Mouse (Mus musculus) kidney, embryonic 15.5 days (tissue): ENCODE data around the gene Lpp. TPM values are rescaled to one million over a fixed set of nuclear protein-coding genes. Genes with fewer than 3 reads are reported as not detected.

Source experiments
- ATAC-seq: fragments of 200-750 bp; cut with Nextera tagmentation; replicated peaks from 2 replicates; pipeline ENCODE4 v1.8.0; 2017; ENCODE audit warnings: moderate TSS enrichment; ENCODE audit not compliant: low FRiP score
- H3K27ac ChIP-seq: fragments of 300-500 bp; sonication (generic); 2 replicates; pipeline ENCODE4 v1.5.1; 2015; ENCODE audit warnings: mild to moderate bottlenecking, inconsistent platforms
- H3K27me3 ChIP-seq: fragments of 300-500 bp; sonication (generic); 2 replicates; pipeline ENCODE4 v1.6.1; 2015; ENCODE audit warnings: inconsistent platforms
- H3K36me3 ChIP-seq: fragments of 300-500 bp; sonication (generic); 2 replicates; pipeline ENCODE4 v1.6.1; 2015; ENCODE audit warnings: inconsistent platforms
- H3K4me1 ChIP-seq: fragments of 300-500 bp; sonication (generic); 2 replicates; pipeline ENCODE4 v1.6.1; 2015; ENCODE audit warnings: inconsistent platforms
- H3K4me2 ChIP-seq: fragments of 300-500 bp; sonication (generic); 2 replicates; pipeline ENCODE4 v1.6.1; 2015; ENCODE audit warnings: moderate library complexity, mild to moderate bottlenecking, inconsistent platforms
- H3K4me3 ChIP-seq: fragments of 300-500 bp; sonication (generic); replicated peaks from 2 replicates; pipeline ENCODE4 v1.5.1; 2015; ENCODE audit warnings: mild to moderate bottlenecking, inconsistent platforms
- H3K9ac ChIP-seq: fragments of 300-500 bp; sonication (generic); 2 replicates; pipeline ENCODE4 v1.6.1; 2015; ENCODE audit warnings: mild to moderate bottlenecking, inconsistent platforms
- H3K9me3 ChIP-seq: fragments of 300-500 bp; sonication (generic); replicated peaks from 2 replicates; pipeline ENCODE4 v1.6.1; 2016; ENCODE audit warnings: inconsistent platforms
- WGBS: fragments of 180-500 bp; shearing (Covaris S2); methylation state at CpG from one replicate; pipeline ENCODE4 v1.1.7; 2015; ENCODE audit warnings: mixed read lengths; 5-methylcytosine and 5-hydroxymethylcytosine counted together
- polyA plus RNA-seq: library from polyadenylated mRNA; unstranded; fragments of >200 nt; fragmentation: Nextera tagmentation; extraction: Ambion mirVana; gene quantifications from 2 replicates; pipeline ENCODE4 v1.2.1, GENCODE M21; 2015

The Lpp gene
- polyA plus RNA-seq, 1 experiment from 2014 or later: 58.6 TPM

DNA sequence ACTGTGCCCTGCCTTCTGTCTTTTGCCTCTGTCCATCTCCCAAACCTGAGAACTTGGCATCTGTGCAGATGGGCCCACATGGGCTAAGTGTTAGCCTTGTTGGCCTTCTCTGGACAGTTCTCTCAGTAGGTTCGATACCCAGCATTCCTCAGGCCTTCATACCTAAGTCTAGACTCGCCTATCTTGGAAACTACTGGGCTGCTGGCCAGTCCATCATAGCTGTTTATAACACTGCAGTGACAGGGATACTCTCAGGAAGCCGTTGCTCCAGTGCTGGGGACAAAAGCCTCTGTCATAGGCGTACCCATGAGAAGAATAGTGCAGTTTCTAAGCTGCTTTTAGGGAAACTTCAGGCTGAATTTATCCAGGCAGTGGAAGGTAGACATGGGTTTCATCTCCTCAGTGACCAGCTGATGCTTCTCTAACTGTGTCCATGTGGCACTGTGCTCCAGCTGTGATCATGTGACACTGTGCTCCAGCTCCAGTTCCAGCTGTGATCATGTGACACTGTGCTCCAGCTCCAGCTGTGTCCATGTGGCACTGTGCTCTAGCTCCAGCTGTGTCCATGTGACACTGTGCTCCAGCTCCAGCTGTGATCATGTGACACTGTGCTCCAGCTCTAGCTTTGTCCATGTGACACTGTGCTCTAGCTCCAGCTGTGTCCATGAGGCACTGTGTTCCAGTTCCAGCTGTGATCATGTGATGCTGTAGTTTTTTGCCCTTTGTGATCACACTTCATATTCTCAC is 99.1 kb downstream of the Lpp start:
- peaks cover 66% of the 10 kb centered on the region for H3K4me1 ChIP-seq
- H3K9me3 ChIP-seq: no peaks in the 10 kb centered on the region
- no peaks in the 10 kb centered on the region for H3K27me3 ChIP-seq
- no peak overlapping the region for H3K4me2 ChIP-seq
- H3K36me3 ChIP-seq: no peaks in the 10 kb centered on the region
- no peak overlapping the region for H3K4me3 ChIP-seq
- no peak overlapping the region for H3K9ac ChIP-seq
- 0 out of 2 replicates have a peak, but pooled peaks have one; percentile 34 for ATAC-seq
- no peak overlapping the region for H3K27ac ChIP-seq
- 79% methylated on average over 4 of the region's 4 CpGs for WGBS

DNA sequence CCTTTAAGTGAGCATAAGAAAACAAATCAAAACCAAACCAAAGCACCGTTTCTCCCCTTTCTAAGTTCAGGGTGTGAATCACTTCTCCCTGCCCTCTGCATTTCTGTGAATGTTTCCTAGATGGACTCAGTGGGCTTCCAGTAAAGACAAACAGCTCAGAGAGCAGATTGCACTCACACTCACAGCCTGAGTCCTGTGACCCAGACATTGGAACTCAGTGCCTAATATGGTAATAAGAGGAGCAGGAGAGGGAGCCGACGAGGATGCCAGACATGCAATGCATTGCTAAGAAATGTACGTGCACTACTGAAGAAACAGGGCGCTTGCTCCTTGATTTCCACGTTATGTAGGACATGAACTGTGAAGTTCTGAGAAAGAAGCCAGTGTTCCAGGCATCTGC is 101.2 kb downstream of the Lpp start:
- Histone ChIP-seq H3K27me3 (no peaks in the 10 kb centered on the region), H3K4me3 (no peak overlapping the region), H3K9ac (no peak overlapping the region), H3K36me3 (no peaks in the 10 kb centered on the region), H3K27ac (peak overlapping the region; percentile 29), H3K4me1 (peaks cover 55% of the 10 kb centered on the region), H3K9me3 (no peaks in the 10 kb centered on the region), H3K4me2 (no peak overlapping the region)
- no peak for ATAC-seq
- WGBS: 31% methylated on average over 6 of the region's 6 CpGs

DNA sequence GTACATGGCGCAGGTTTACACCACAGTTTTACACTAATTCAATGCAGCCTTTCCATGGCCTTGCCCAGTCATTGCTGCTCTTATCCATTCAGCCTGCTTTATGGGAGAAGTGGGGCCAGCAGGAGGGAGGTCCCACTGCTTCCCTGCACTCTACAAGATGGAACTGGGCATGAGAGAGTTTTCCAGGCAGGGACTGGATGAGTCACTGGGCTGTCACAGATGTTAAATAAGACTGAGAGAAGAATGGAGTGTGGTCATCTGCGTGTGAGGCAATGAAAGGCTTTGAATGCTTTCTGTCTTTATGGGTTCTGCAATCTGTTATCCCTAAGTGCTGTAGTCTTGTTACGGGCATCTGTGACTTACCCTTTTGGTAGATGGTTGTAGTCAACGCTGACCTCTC is 102.2 kb downstream of the Lpp start:
- no peaks in the 10 kb centered on the region for H3K9me3 ChIP-seq
- H3K27ac ChIP-seq: no peak overlapping the region
- no peaks in the 10 kb centered on the region for H3K27me3 ChIP-seq
- no peaks in the 10 kb centered on the region for H3K36me3 ChIP-seq
- 83% methylated on average over 4 of the region's 4 CpGs for WGBS
- H3K4me1 ChIP-seq: peaks cover 46% of the 10 kb centered on the region
- ATAC-seq: no peak
- H3K9ac ChIP-seq: no peak overlapping the region
- H3K4me3 ChIP-seq: no peak overlapping the region
- H3K4me2 ChIP-seq: no peak overlapping the region

DNA sequence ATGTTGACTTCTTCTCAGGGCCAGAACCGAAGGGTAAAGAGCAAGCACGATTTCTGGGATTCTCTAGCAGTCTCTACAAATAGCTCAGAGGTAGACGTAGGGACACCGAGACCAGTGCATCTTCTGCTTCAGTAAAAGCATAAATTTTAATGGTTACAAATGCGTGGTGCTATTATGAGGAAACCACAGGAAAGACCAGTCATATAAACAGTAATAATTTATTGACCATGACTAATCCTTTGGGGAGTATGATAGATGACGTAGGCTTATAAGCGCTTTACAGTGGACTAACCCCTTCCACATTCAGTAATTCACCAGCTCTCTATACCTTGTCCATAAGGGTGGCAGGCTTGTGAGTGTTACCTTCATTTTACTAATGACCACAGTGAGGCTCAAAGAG is 103.3 kb downstream of the Lpp start:
- H3K4me1 ChIP-seq: peaks cover 42% of the 10 kb centered on the region

DNA sequence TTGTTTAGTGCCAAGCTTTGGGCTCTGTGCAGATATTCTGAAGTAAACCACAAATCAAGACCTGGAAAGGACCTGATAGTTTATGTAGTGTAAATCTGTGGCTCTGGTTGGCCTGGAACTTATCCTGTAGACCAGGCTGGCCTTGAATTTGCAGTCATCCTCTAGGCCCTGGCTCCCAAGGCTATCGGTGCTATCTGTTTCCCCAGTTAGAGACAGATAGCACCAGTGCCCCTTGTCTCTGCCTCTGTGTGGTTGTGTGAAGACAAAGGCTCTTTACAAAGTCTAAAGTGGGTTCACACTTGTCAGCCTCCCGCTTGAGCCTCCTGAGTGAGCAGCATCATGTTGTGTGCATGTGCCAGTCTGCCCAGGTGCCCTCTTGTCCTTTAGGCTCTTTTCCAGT is 104.1 kb downstream of the Lpp start:
- Histone ChIP-seq H3K4me3 (no peak overlapping the region), H3K27me3 (no peaks in the 10 kb centered on the region), H3K4me1 (peaks cover 45% of the 10 kb centered on the region), H3K9me3 (no peaks in the 10 kb centered on the region), H3K4me2 (no peak overlapping the region), H3K27ac (no peak overlapping the region), H3K36me3 (no peaks in the 10 kb centered on the region), H3K9ac (no peak overlapping the region)
- 86% methylated on average over 2 of the region's 2 CpGs for WGBS
- ATAC-seq: no peak

More for the DNA sequence above, 103.3 kb downstream of the Lpp start:
- H3K27ac ChIP-seq: no peak overlapping the region
- no peak for ATAC-seq
- H3K9ac ChIP-seq: no peak overlapping the region
- 64% methylated on average over 7 of the region's 7 CpGs for WGBS
- no peaks in the 10 kb centered on the region for H3K36me3 ChIP-seq
- no peak overlapping the region for H3K4me3 ChIP-seq
- H3K9me3 ChIP-seq: no peaks in the 10 kb centered on the region
- no peaks in the 10 kb centered on the region for H3K27me3 ChIP-seq
- H3K4me2 ChIP-seq: no peak overlapping the region

DNA sequence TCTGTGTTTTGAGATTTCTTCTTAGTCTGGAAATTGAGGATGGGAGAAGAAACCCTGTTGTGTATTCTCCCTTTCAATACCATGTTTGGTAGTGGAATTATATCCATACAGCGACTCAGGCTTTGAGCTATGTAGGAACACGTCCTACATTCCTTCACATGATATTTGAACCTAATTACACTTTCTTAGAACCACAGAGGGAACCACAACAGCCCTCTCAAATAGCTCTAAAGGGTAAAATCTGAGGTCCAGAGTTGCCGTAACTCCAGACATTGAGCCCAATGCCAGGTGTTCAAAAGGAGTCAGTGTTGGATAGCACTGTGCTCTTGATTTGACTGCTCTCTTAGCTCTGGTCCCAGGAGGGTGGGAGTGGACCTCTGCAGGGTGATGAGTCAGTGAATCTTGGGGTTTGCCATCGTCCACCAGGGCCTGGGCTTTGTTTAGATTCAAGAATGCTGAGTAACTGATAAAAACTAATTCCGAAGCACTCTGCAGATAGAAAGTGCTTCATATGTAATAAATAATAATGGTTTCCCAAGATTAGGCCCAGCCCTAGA is 104.9 kb downstream of the Lpp start:
- Histone ChIP-seq H3K27ac (no peak overlapping the region), H3K36me3 (no peaks in the 10 kb centered on the region), H3K9me3 (no peaks in the 10 kb centered on the region), H3K9ac (no peak overlapping the region), H3K27me3 (no peaks in the 10 kb centered on the region), H3K4me2 (no peak overlapping the region), H3K4me3 (no peak overlapping the region), H3K4me1 (peaks cover 44% of the 10 kb centered on the region)
- ATAC-seq: no peak
- WGBS: 80% methylated on average over 5 of the region's 5 CpGs

DNA sequence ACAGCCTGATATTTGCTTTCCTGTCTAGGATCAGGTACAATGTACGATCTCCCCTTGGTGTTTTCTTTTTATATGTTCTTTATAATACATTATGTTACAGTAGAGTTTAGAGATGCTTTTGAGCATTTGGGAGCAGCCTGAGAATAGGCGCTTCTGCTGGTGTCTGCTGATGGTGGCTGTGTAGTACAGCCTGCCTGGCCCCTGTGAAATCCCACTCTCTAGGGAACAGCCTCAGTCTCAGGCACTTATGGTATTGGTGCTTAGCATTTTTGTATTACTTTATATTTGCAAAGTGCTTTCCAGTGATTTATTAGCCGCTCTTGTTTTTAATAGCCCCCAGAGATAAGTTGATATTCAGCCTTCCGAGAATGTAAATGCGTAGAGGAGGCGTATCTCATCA is 107.9 kb downstream of the Lpp start:
- ATAC-seq: no peak
- Histone ChIP-seq H3K4me2 (no peak overlapping the region), H3K27me3 (no peaks in the 10 kb centered on the region), H3K9ac (no peak overlapping the region), H3K9me3 (no peaks in the 10 kb centered on the region), H3K27ac (no peak overlapping the region), H3K4me1 (peaks cover 34% of the 10 kb centered on the region), H3K4me3 (no peak overlapping the region), H3K36me3 (no peaks in the 10 kb centered on the region)
- WGBS: 61% methylated on average over 6 of the region's 6 CpGs

DNA sequence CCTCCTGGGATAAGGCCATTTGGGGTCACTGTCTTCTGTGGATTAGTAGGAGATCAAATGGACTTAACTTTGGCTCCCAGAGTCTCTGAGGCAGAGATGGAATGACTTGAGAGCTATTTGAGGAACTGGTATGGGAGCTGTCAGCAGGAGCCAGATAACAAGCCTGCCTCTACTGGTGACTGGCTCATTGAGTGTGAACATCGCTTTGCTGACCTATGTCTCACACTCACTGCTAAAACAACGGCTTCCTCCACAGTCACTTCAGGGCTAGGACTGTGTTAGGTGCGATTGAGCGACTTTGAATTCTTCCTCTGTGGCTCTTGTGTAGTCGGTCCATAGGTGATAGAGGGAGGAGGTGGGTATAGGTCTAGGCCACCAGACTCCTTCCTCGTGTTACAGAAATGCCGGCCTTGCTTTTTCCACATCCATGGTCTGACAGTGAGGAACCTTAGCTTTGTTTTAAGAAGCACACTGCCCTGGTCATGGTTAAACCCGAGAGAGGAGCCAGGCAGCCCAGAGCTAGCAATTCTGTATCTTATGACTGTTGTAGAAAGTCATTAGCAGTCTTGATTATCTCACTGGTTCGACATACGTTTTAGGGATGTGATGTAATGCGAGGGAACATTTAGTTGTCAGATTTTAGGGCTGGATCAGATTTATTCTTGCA is 108.5 kb downstream of the Lpp start:
- 56% methylated on average over 11 of the region's 11 CpGs for WGBS
- no peaks in the 10 kb centered on the region for H3K27me3 ChIP-seq
- ATAC-seq: no peak
- H3K9ac ChIP-seq: no peak overlapping the region
- no peaks in the 10 kb centered on the region for H3K36me3 ChIP-seq
- H3K27ac ChIP-seq: no peak overlapping the region
- no peak overlapping the region for H3K4me3 ChIP-seq
- peaks cover 35% of the 10 kb centered on the region for H3K4me1 ChIP-seq
- no peak overlapping the region for H3K4me2 ChIP-seq
- H3K9me3 ChIP-seq: no peaks in the 10 kb centered on the region

DNA sequence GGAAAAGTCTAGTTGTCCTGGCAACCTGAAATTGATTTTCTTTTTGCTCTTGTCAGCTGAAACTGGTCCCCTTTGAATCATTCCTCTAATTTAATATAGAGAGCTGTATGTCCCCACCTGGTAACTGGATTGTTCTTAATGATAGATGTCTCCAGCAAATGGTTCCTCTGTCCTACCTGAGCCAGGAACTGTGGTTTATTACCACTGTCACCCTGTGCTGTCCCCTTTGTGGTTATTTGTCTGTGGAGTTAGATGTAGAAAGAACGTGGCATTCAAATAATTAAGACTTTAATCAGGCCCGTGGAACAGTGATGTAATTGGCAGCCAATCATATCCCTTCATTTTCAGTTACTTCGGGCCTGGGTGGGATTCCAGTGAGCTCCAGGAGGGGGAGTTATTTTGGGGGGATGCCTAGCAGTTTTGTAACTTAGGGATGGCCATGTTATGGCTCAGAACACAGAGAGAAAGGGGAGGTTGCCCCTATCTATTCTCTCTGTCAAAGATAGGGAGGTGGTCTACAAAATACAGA is 109.1 kb downstream of the Lpp start:
- no peak overlapping the region for H3K27ac ChIP-seq
- no peak for ATAC-seq
- no peaks in the 10 kb centered on the region for H3K27me3 ChIP-seq
- WGBS: 78% methylated on average over 3 of the region's 3 CpGs
- no peak overlapping the region for H3K4me3 ChIP-seq
- peaks cover 34% of the 10 kb centered on the region for H3K4me1 ChIP-seq
- no peaks in the 10 kb centered on the region for H3K9me3 ChIP-seq
- no peaks in the 10 kb centered on the region for H3K36me3 ChIP-seq
- H3K9ac ChIP-seq: no peak overlapping the region
- H3K4me2 ChIP-seq: no peak overlapping the region

DNA sequence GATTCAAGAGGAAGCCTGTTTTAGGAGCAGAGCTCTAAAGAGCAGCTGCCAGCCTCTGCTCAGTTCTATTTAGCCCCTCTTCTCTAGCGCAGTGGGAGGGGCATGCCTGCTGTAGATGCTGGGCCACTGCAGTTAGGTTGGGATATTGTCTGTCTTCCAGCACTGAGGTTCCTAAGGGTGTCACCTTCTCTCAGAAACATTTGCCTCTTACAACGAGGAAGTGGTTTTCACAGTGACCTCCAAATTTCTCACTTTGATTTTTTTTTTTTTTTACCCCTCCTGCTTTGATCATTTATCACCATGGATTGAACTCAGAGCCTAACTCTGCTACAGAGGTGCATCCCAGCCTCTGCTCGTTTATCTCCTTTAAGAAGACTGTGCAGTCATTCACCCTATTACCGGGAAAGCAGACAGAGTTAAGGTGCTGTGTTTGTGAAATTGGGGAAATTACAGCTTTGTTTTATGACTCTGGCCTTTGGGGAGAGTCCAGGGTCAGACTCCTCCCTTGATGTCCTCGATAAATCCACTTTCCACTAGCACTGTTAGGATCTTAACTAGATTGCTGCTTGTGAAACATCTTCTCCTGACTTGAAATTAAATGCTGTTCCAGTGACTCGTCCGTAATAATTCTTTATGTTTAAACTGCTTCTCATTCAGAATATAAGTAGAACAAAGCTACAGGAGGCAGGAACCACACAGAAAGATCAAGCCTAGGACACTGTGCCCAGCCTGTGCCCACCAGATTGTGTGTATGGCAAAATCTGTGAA is 111.7 kb downstream of the Lpp start:
- ATAC-seq: no peak

DNA sequence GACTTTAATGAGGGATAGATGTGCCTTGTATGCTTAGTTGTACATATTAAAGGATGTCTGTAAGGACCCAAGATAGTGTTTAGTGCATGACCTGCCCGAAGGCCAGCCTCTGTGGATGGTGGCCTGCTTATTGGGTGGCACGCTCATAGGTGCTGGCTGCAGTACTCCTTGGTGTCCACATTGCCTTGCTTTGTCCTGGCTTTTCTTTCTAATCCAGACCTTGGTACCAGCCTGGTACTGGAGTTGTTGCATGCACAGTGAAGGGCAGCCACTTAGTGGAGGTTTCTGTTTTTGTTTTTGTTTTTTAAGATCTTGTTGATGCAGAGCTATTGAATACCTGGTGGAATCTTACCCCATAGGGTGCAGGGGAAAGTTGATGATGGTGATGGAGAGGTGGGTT is 112.9 kb downstream of the Lpp start:
- ATAC-seq: no peak
- Histone ChIP-seq H3K4me3 (no peak overlapping the region), H3K27ac (no peak overlapping the region), H3K36me3 (no peaks in the 10 kb centered on the region), H3K9me3 (no peaks in the 10 kb centered on the region), H3K4me1 (peaks cover 31% of the 10 kb centered on the region), H3K9ac (no peak overlapping the region), H3K27me3 (no peaks in the 10 kb centered on the region), H3K4me2 (no peak overlapping the region)
- WGBS: 96% methylated on average over 2 of the region's 2 CpGs

More for the DNA sequence above, 111.7 kb downstream of the Lpp start:
- no peak overlapping the region for H3K27ac ChIP-seq
- no peaks in the 10 kb centered on the region for H3K36me3 ChIP-seq
- H3K4me3 ChIP-seq: no peak overlapping the region
- 25% methylated on average over 7 of the region's 7 CpGs for WGBS
- no peak overlapping the region for H3K9ac ChIP-seq
- no peaks in the 10 kb centered on the region for H3K27me3 ChIP-seq
- H3K9me3 ChIP-seq: no peaks in the 10 kb centered on the region
- H3K4me2 ChIP-seq: no peak overlapping the region
- peaks cover 34% of the 10 kb centered on the region for H3K4me1 ChIP-seq

DNA sequence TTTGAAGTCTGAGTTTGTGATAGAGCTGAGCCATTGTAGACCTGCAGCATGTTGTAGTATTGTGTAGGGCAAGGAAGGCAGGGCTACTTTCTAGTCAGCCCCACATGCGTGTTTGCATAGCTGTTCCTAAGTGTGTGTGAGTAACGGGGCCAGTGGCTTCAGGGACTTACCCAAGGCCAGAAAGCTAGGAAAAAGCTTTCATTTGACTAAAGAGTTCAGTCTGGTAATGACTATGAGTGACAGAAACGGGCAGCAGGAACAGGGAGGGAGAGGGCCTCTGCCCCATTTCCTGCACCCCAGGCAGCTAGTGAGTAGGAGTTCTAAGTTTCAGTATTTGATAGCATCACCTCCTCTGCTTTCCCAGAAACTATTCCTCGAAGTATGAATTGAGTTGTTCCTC is 113.4 kb downstream of the Lpp start:
- no peaks in the 10 kb centered on the region for H3K9me3 ChIP-seq
- no peaks in the 10 kb centered on the region for H3K27me3 ChIP-seq
- H3K36me3 ChIP-seq: no peaks in the 10 kb centered on the region
- H3K4me3 ChIP-seq: no peak overlapping the region
- peaks cover 26% of the 10 kb centered on the region for H3K4me1 ChIP-seq
- no peak overlapping the region for H3K9ac ChIP-seq
- ATAC-seq: no peak
- WGBS: 31% methylated on average over 4 of the region's 4 CpGs
- no peak overlapping the region for H3K4me2 ChIP-seq
- no peak overlapping the region for H3K27ac ChIP-seq
